Mouse (Mus musculus) kidney, adult 2 months (tissue): ENCODE data around the gene Ppp2r5c.

Source experiments
- CTCF ChIP-seq: fragments of 200-500 bp; conservative IDR thresholded peaks from 2 replicates; pipeline ENCODE4 v1.5.1; 2011; ENCODE audit warnings: low read depth, mild to moderate bottlenecking, control low read depth, low read length, moderate library complexity, mixed read lengths; ENCODE audit not compliant: insufficient read depth, insufficient read length
- POLR2A ChIP-seq: fragments of 200-500 bp; IDR thresholded peaks from one replicate; pipeline ENCODE4 v1.6.1; 2011; ENCODE audit warnings: low read depth, low read length, control low read depth

- TF ChIP-seq CTCF (no peak), POLR2A (no peak)
Observed at GRCm38 (mm10) chr12:110486852-110487251, 39.9 kb downstream of the Ppp2r5c start.
